Mouse (Mus musculus) heart, embryonic 14.5 days (tissue): ENCODE data around the gene Cmss1. TPM values are rescaled to one million over a fixed set of nuclear protein-coding genes. Genes with fewer than 3 reads are reported as not detected.

Source experiments
- ATAC-seq: fragments of 200-750 bp; cut with Nextera tagmentation; 2 replicates; pipeline ENCODE4 v1.8.0; 2017; ENCODE audit warnings: low read depth, moderate TSS enrichment; ENCODE audit not compliant: insufficient number of reproducible peaks, insufficient read depth, low FRiP score
- H3K27ac ChIP-seq, 2 experiments: fragments of 200-500 bp in 1 of 2; fragments of 300-500 bp in 1 of 2; sonication (generic) in 1 of 2; replicated peaks in 1 of 2; 2 replicates each; pipeline ENCODE4 v1.5.1; 2012 to 2014; ENCODE audit warnings: low read depth in 2 of 2, low read length in 2 of 2, control low read depth in 1 of 2, mild to moderate bottlenecking in 1 of 2, mixed read lengths in 1 of 2; ENCODE audit not compliant: control insufficient read depth in 1 of 2, insufficient read depth in 1 of 2
- H3K27me3 ChIP-seq: fragments of 300-500 bp; sonication (generic); 2 replicates; pipeline ENCODE4 v1.6.1; 2014; ENCODE audit warnings: mild to moderate bottlenecking, low read length, control low read depth; ENCODE audit not compliant: control insufficient read depth, insufficient read depth
- H3K36me3 ChIP-seq: fragments of 300-500 bp; sonication (generic); 2 replicates; pipeline ENCODE4 v1.6.1; 2014; ENCODE audit warnings: mild to moderate bottlenecking, control low read depth, low read length, mixed read lengths; ENCODE audit not compliant: control insufficient read depth, insufficient read depth
- H3K4me1 ChIP-seq, 2 experiments: fragments of 200-500 bp in 1 of 2; fragments of 300-500 bp in 1 of 2; sonication (generic) in 1 of 2; 2 replicates each; pipeline ENCODE4 v1.6.1; 2012 to 2014; ENCODE audit warnings: low read length in 2 of 2, control low read depth in 1 of 2, mixed read lengths in 1 of 2; ENCODE audit not compliant: control insufficient read depth in 2 of 2, insufficient read depth in 2 of 2
- H3K4me2 ChIP-seq: fragments of 300-500 bp; sonication (generic); 2 replicates; pipeline ENCODE4 v1.6.1; 2014; ENCODE audit warnings: mild to moderate bottlenecking, low read length
- H3K4me3 ChIP-seq, 2 experiments: fragments of 200-500 bp in 1 of 2; fragments of 300-500 bp in 1 of 2; sonication (generic) in 1 of 2; 2 replicates each; pipeline ENCODE4 v1.5.1; 2012 to 2014; ENCODE audit warnings: low read length in 2 of 2, mild to moderate bottlenecking in 2 of 2, control low read depth in 1 of 2, low read depth in 1 of 2, moderate library complexity in 1 of 2; ENCODE audit not compliant: control insufficient read depth in 1 of 2, insufficient read depth in 1 of 2
- H3K9ac ChIP-seq: fragments of 300-500 bp; sonication (generic); 2 replicates; pipeline ENCODE4 v1.6.1; 2014; ENCODE audit warnings: mild to moderate bottlenecking, low read length
- H3K9me3 ChIP-seq: fragments of 300-500 bp; sonication (generic); 2 replicates; pipeline ENCODE4 v1.6.1; 2016; ENCODE audit warnings: low read length, control low read depth; ENCODE audit not compliant: control insufficient read depth
- WGBS: fragments of 180-500 bp; shearing (Covaris S2); extraction: QIAGEN DNeasy Blood & Tissue Kit; methylation state at CpG from one replicate; pipeline ENCODE4 v1.1.7; 2014; 5-methylcytosine and 5-hydroxymethylcytosine counted together
- polyA plus RNA-seq: library from polyadenylated mRNA; unstranded; fragments of >200 nt; fragmentation: Nextera tagmentation; extraction: Ambion mirVana; gene quantifications from 2 replicates; pipeline ENCODE4 v1.2.1, GENCODE M21; 2014

Cmss1 gene
- polyA plus RNA-seq, 1 experiment from 2014 or later = 35.1 TPM

DNA sequence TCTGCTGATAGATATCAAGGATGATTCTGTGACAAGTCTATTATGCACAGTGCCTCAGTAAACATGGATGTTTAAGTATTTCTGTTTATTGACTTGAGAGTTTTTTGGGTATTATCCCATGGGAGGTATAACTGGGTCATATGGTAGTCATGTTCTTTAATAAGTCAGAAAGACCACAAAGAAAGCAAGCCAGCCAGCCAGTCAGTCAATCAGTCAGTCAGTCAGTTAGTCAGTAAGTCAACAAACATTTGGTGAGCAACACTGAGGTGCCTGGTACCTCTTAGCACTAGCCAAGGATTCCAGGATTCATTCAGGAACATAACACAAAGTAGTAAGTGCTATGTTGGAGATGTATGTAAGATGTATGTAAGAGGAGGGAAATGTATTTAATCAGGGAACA lies 118.0 kb downstream of the Cmss1 start:
- H3K9ac ChIP-seq = no peak overlapping the region
- no peak overlapping the region for H3K27ac ChIP-seq
- peaks cover 3 to 8% of the 10 kb centered on the region in 2 experiments; a peak in 2 of 4 replicates for H3K4me1 ChIP-seq
- H3K36me3 ChIP-seq = no peaks in the 10 kb centered on the region
- ATAC-seq = no peak
- H3K4me3 ChIP-seq = no peak overlapping the region
- no peaks in the 10 kb centered on the region for H3K9me3 ChIP-seq
- no peaks in the 10 kb centered on the region for H3K27me3 ChIP-seq
- no peak overlapping the region for H3K4me2 ChIP-seq

DNA sequence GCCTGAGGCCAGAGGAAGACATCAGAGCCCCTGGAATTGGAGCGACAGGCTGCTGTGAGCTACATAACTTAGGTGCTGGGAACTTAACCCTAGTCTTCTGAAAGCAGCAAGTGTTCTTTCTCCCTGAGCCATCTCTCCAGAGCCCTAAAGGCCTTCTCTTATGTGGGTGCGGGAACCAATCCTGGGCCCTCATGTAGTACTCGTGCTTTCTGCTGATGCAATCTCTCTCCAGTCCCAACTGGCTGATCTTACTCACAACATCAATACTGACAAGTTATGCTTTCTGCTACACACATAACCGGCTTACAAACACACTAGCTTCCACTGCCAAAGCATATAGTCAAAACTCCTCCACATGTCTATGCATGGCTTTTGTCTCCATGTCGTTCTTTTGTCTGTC lies 120.4 kb downstream of the Cmss1 start:
- Histone ChIP-seq H3K4me3 (no peak overlapping the region), H3K36me3 (no peaks in the 10 kb centered on the region), H3K9me3 (no peaks in the 10 kb centered on the region), H3K27me3 (no peaks in the 10 kb centered on the region), H3K4me2 (no peak overlapping the region), H3K27ac (no peak overlapping the region), H3K4me1 (peaks cover 7 to 16% of the 10 kb centered on the region in 2 experiments), H3K9ac (no peak overlapping the region)
- ATAC-seq = no peak
- 88% methylated on average over 5 of the region's 5 CpGs for WGBS

DNA sequence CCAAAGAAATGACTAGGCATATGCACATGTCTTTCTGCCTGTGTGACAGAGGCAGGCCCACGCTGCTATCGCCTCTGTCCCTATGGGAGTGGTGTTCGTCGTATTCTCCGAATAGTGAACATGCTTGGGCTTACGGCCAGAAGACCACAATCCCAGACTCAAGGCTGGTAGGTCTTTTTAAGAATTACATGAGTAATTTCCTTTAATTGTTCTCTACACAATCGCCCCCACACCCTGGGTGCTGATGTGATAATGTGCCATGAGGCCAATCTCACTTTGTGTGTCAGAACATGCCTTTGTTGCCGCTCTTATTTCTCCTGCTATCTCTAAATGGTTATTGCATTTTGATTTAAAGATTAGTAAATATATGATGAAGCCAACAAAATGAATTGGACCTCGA lies 121.4 kb downstream of the Cmss1 start:
- H3K9me3 ChIP-seq = no peaks in the 10 kb centered on the region
- H3K9ac ChIP-seq = no peak overlapping the region
- no peak overlapping the region for H3K27ac ChIP-seq
- H3K4me1 ChIP-seq = peaks cover 7 to 20% of the 10 kb centered on the region in 2 experiments
- WGBS = 62% methylated on average over 9 of the region's 9 CpGs
- H3K27me3 ChIP-seq = no peaks in the 10 kb centered on the region
- peak; percentile 21; the same call in 1 of the 2 replicates for ATAC-seq
- no peak overlapping the region for H3K4me2 ChIP-seq
- no peak overlapping the region for H3K4me3 ChIP-seq
- no peaks in the 10 kb centered on the region for H3K36me3 ChIP-seq

GRCm38 (mm10) chr16:57484043-57484795 lies 122.4 kb downstream of the Cmss1 start:
- Histone ChIP-seq H3K4me1 (peaks cover 7 to 26% of the 10 kb centered on the region in 2 experiments), H3K9me3 (no peaks in the 10 kb centered on the region), H3K36me3 (no peaks in the 10 kb centered on the region), H3K27ac (peak overlapping the region in 1 of 2 experiments; percentile 41; a peak in 2 of 4 replicates), H3K9ac (no peak overlapping the region), H3K27me3 (no peaks in the 10 kb centered on the region), H3K4me3 (no peak overlapping the region), H3K4me2 (no peak overlapping the region)
- no peak for ATAC-seq
- 71% methylated on average over 12 of the region's 12 CpGs for WGBS

- Histone ChIP-seq H3K4me2 (no peak overlapping the region), H3K9ac (no peak overlapping the region), H3K36me3 (no peaks in the 10 kb centered on the region), H3K27me3 (no peaks in the 10 kb centered on the region), H3K27ac (no peak overlapping the region), H3K4me3 (no peak overlapping the region), H3K4me1 (peaks cover 7 to 26% of the 10 kb centered on the region in 2 experiments), H3K9me3 (no peaks in the 10 kb centered on the region)
- 27% methylated on average over 2 of the region's 2 CpGs for WGBS
- ATAC-seq = no peak
Measured at GRCm38 (mm10) chr16:57483503-57483902, 123.2 kb downstream of the Cmss1 start.

GRCm38 (mm10) chr16:57482911-57483310 lies 123.8 kb downstream of the Cmss1 start:
- H3K36me3 ChIP-seq = no peaks in the 10 kb centered on the region
- no peak overlapping the region for H3K4me2 ChIP-seq
- H3K9me3 ChIP-seq = no peaks in the 10 kb centered on the region
- WGBS = 25% methylated on average over 4 of the region's 4 CpGs
- H3K9ac ChIP-seq = no peak overlapping the region
- peak overlapping the region in 1 of 2 experiments; percentile 32; a peak in 1 of 4 replicates for H3K27ac ChIP-seq
- H3K27me3 ChIP-seq = no peaks in the 10 kb centered on the region
- peaks cover 7 to 26% of the 10 kb centered on the region in 2 experiments for H3K4me1 ChIP-seq
- H3K4me3 ChIP-seq = no peak overlapping the region
- no peak for ATAC-seq

DNA sequence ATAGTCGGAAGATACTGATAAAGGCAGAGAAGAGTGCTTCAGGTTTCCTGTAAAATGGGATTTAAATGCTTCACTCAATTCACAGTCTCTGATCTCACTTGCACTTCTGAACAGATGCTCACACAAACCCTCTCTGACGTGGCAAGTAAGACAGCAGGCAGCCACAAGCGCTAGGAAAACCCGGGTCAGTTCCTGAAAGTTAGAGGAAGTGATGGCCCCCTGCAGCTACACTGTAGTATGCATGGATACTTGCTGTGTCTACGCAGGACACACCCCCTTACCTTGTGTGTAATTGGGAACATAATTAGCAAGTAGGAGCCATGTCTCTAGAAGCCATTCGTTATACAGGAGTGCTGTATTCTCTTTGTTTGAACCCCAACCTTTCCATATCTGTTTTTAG lies 124.4 kb downstream of the Cmss1 start:
- WGBS = 70% methylated on average over 6 of the region's 6 CpGs
- Histone ChIP-seq H3K4me3 (no peak overlapping the region), H3K4me1 (peaks cover 7 to 26% of the 10 kb centered on the region in 2 experiments), H3K4me2 (no peak overlapping the region), H3K27me3 (no peaks in the 10 kb centered on the region), H3K9me3 (no peaks in the 10 kb centered on the region), H3K36me3 (no peaks in the 10 kb centered on the region), H3K27ac (no peak overlapping the region), H3K9ac (no peak overlapping the region)
- no peak for ATAC-seq

DNA sequence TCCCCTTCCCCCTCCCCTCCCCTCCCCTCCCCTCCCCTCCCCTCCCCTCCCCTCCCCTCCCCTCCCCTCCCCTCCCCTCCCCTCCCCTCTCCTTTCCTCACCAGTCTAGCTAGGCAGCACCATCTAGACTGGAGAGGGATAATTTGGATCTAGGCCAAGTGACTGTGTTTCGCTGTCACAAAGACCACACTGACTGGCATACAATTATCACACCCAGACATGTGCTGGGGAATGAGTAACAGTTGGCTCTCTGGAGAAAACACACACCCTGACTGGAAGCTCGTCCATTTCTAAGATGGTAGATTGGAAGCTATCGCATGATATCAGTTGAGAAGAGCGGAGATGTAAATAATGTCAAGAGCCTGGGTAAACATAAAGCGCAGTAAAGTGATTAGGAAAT lies 126.9 kb downstream of the Cmss1 start:
- Histone ChIP-seq H3K27me3 (no peaks in the 10 kb centered on the region), H3K4me2 (no peak overlapping the region), H3K4me1 (peaks cover 7 to 22% of the 10 kb centered on the region in 2 experiments), H3K9ac (no peak overlapping the region), H3K36me3 (no peaks in the 10 kb centered on the region), H3K4me3 (no peak overlapping the region), H3K9me3 (peaks cover 5% of the 10 kb centered on the region), H3K27ac (no peak overlapping the region; a peak in 1 of 4 replicates)
- WGBS = 37% methylated on average over 5 of the region's 5 CpGs
- ATAC-seq = peak; percentile 71; the same call in 1 of the 2 replicates
